Mouse (Mus musculus) thymus, postnatal 10 days (tissue): ENCODE data around the gene Pgc.

ENCODE experiments used
- DNase-seq, 2 experiments: peaks; one replicate each; pipeline ENCODE4 v3.0.0; 2021; ENCODE audit warnings: low spot score in 2 of 2

Pgc gene

GRCm38 (mm10) chr17:47750101-47750500, 23.5 kb downstream of the Pgc start:
- DNase-seq = no peak

- DNase-seq = no peak
Observed at GRCm38 (mm10) chr17:47751811-47752210, 25.2 kb downstream of the Pgc start.

GRCm38 (mm10) chr17:47753130-47753775, 26.6 kb downstream of the Pgc start:
- DNase-seq = no peak

GRCm38 (mm10) chr17:47754246-47754645, 27.6 kb downstream of the Pgc start:
- no peak for DNase-seq

GRCm38 (mm10) chr17:47756366-47756765, 29.7 kb downstream of the Pgc start:
- no peak for DNase-seq

- DNase-seq = no peak
Observed at GRCm38 (mm10) chr17:47757056-47757610, 30.5 kb downstream of the Pgc start.

GRCm38 (mm10) chr17:47759702-47760410, 33.2 kb downstream of the Pgc start:
- DNase-seq = peak in 1 of 2 experiments; percentile 15

- DNase-seq = no peak
Observed at GRCm38 (mm10) chr17:47762028-47762427, 35.4 kb downstream of the Pgc start.

GRCm38 (mm10) chr17:47762518-47763340, 36.1 kb downstream of the Pgc start:
- no peak for DNase-seq

GRCm38 (mm10) chr17:47765986-47766385, 39.3 kb downstream of the Pgc start:
- no peak for DNase-seq

- no peak for DNase-seq
Observed at GRCm38 (mm10) chr17:47766407-47767043, 39.9 kb downstream of the Pgc start.

GRCm38 (mm10) chr17:47767081-47767455, 40.4 kb downstream of the Pgc start:
- no peak for DNase-seq

- no peak for DNase-seq
Observed at GRCm38 (mm10) chr17:47767456-47768141, 41.0 kb downstream of the Pgc start.

GRCm38 (mm10) chr17:47768707-47769276, 42.1 kb downstream of the Pgc start:
- peak in 1 of 2 experiments; percentile 39 for DNase-seq

- no peak for DNase-seq
Observed at GRCm38 (mm10) chr17:47769389-47770299, 43.0 kb downstream of the Pgc start.

GRCm38 (mm10) chr17:47773604-47774003, 47.0 kb downstream of the Pgc start:
- no peak for DNase-seq

GRCm38 (mm10) chr17:47777141-47777540, 50.5 kb downstream of the Pgc start:
- no peak for DNase-seq

GRCm38 (mm10) chr17:47780470-47780869, 53.8 kb downstream of the Pgc start:
- no peak for DNase-seq

GRCm38 (mm10) chr17:47782486-47782885, 55.8 kb downstream of the Pgc start:
- DNase-seq = no peak
